Mouse (Mus musculus): ENCODE results near the gene Ppp1r12c.
A peak's percentile ranks its signal among the peaks of the same experiment; 100 is the strongest.

The Ppp1r12c gene

DNA sequence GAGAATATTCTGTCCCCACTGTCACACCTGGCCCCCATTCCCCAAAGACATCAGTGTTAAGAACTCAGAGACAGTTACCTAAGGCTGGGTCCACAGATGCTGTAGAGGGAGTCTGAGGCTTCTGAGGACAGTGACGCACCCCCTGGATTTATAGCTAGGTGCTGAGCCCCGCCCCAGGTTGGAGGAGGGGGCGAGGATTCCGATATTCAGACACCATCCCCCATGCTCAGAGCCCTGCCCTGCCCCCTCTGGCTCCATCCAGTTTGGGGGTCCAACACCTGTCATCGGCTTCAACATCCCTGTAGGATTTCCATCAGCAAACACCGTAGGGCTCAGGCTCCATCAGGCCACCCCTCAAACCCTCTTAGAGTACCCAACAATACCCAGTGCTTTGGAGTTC lies 14.4 kb upstream of the Ppp1r12c start:
- DNase-seq: no peak

DNA sequence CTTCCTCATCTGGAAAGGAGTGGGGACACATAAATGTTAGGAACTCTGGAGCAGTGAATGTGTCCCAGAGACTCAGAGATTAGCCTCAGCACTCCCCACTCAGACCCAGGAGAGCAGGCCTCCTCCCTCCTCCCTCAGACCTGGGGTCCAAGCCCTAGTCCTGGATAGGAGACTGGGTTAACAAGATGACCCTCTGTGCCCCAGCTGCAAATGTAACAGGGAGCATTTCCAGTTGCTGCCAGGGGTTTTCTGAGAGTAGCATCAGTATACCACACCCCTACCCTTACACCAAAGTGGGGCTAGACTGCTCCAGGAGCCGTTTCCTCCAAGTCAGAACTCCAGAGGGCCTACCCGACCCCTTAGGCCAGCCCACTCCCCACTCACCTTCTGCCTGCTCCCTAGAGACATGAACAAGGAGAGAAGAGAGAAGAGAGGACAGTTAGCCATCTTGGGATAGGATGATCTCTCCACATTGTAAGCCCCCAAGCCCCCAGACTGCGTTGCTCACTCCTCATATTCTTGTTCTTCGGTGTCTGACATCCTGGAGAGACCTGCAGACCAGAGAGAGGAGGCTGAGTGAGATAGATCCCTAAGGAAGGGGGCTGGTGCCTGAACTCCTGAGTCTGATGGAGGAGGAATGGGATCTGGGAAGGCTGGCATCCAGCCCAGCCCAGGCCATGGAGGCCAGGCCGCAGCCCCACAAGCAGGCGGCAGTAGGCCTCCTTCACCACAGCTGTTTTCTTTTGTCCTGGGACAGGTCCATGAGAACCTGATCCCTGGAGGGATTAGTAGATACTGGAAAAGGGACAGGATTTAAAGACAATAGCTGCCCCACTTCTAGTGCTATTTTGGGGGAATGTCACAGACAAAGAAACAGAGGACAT lies 12.6 kb upstream of the Ppp1r12c start:
- no peak for DNase-seq

DNA sequence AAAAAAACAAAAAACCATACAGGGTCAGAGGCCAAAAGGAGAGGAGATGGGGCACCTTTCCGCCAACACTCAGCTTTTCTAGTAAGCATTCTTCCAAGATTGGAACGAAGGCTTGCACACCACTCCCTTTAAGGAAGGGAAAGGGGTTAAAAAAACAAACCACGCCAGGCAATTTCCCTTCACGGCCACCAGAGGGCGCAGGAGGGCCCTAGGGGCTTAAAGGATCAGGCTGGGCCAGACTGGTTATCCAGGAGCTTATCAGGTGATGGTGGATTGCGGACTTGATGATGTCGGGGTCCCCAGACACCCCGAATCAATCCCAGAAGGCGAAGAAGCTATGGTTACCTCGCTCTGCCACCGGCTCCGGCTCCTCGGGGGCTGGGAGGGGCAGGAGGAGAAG lies 11.8 kb upstream of the Ppp1r12c start:
- DNase-seq: no peak

DNA sequence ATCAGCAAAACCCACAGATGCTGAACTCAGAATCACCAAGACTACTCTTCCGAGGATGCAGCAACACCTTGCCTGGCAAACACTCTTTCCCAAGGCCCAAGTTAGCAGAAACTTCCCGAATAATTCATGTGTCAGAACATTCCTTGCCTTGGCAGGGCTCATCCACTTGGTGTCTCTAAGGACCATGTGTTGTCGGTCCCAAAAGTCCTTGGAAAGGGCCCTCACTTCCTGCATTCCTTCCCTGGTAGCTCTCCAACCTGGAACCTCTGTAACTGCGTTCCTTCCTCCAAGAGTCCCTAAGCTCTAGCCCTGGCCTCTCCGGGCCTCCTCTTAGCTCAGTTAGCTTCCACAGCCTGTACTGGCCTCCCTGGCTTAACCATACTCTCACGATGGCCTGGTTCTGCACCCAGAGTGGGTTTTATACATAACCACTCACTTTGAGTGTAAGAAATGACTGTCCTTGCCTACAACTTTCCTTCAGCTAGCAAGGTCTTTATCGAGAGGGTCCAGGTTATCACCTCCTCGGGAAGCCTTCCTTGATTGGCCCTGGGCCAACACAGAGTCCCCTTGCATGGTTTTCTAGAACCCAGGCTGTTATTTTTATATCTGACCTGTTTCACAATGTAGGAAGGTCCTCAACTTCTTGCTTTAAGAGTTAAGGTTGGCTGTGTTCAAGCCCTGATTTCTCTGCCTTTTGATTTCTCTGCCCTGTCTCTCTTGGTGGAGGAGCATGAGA lies 10.2 kb upstream of the Ppp1r12c start:
- DNase-seq: no peak

DNA sequence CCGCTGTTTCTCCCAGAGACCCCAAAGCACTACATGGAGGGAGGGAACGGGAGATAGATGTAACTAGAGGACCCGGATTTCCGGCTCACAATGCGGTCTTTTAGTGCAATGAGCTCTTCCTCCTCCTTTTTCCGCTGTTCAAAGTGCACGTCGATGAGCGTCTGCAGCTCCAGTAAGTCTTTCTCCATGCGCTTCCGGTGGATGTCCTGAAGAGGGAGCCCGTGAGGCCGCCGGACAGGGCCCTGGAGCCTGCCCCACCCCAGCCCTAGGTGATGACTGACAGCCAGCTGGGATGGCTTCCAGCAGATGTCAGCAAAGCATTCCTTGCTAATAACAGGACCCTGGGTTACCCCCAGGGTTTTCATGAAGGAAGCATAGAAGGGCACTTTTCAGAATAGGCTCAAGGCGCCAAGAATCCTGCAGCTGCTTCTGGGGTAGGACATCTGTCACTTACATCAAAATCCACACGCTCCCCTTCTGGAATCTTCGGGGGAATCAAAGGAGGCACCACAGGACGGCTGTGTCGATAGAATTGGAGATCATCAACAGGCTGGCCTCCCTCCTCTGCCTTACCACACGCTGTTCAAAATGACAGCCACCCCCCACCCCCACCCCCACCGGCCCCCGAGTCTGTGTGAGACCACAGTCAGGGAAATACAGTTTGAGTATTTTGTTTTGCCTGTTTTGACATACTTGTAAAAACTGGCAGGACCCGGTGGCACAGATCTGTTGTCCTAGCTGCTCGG lies 8.6 kb upstream of the Ppp1r12c start:
- DNase-seq: peak; percentile 70 to 74

DNA sequence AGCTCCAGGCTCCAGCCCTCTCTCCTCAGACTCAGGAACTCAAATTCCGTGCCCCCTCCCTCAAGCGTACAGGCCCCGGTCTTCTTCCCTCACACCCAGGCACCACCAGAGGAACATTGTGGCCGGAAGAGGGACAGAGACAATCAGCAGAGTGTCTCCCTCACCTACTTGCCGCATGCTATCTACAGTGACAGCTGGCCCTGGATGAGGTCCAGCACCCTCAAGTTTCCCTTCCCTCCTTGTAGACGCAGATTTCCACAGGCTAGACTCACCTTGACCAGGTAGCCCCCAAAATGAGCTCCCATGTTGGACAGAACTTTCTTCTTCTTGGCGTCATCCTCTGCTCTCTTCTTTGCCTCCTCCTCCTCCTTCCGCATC lies 7.2 kb upstream of the Ppp1r12c start:
- DNase-seq: no peak

DNA sequence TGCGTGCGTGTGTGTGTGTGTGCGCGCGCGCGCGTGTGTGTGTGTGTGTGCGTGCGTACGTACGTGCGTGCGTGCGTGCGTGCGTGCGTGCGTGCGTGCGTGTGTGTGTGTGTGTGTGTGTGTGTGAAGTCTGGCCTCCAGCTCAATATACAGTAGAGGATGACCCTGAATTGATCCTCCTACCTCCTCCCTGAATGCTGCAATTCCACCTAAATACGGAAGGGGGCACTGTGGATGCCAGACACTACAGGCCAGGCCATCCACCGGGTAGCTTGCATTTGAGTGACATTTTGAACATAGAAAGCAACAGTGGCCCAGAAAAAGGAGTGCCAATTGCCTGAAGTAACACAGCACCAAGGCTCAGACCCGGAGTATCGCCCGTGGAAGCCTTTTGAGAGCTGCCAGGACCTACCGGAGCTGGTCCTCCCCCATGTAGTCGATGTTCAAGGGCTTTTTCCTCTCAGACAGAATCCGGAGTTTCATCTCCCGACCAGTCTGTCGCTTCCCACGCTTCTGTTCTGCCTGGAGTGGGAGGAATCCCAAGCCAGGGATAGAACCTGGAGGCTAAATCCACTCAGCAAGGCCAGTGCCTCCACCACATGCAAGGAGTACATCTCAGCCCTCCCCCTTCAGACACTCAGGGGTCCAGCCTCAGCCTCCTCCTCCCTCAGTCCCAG lies 6.7 kb upstream of the Ppp1r12c start:
- DNase-seq: no peak

DNA sequence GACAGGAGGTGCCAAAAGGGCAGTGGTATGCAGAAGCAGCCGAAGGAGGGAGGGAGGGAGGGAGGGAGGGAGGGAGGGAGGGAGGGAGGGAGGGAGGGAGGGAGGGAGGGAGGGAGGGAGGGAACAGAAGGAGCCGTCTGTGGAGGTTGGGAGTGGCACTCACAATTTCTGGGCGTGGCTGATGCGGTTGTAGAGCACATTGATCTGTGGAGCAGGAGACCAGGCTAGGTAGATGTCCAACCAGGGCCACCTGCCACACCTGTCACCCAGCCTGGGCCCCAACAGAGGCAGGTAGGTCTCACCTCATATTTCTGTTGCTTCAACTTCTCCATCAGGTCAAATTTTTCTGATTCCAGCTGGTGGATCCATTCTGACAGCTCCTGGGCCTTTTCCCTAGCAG lies 5.7 kb upstream of the Ppp1r12c start:
- DNase-seq: no peak

DNA sequence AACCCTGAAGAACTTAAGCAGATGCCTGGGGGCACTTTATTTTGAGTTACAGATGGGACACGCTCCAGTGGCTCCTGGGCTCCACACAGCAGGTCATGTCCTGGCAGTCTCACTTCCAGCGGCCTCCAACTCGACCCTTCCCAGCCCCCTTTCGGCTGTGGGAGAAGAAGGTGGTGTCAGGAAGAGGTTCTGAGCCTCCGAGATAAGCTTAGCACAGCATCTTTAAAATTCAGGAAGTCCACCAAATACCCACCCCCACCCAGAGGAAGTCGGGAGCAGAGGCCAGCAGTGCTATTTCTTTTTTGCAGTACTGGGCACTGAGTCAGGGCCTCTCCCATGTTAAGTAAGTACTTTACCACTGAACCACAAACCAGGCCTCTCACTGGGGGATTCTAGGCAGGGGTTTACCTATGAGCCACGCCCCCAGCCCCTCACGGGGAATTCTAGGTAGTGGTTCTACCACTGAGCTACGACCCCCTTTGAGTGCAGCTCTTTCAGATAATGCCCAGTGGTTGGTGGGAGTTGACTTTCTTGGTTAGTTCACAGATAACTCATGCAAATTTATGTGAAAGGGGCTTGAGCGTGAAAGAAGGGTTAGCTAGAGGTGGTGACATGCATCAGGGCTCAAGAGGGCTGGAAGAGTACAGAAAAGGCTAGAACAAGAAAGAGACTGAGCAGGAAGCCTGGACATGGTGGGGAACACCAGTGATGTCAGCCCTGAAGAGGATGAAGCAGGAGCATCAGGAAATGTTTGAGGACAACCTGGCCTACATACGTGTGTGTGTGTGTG lies 3.4 kb upstream of the Ppp1r12c start:
- no peak for DNase-seq

DNA sequence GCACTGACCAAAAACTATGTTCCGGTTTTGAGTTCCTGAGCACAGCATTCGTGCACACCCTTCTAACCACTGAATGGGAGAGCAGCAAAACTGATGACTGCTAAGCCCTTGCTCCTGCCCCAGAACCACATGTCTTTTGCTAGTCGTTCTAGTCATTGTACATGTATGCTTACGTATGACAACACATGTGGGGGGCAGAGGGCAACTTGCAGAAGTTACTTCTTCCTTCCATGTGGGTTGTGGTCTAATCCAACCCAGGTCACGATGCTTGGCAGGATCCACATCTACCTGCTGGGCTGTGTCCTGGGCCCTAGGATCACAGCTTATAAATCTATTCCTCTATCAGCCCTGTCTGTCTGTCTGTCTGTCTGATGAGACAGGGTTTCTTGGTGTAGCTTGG lies 2.4 kb upstream of the Ppp1r12c start:
- DNase-seq: no peak

DNA sequence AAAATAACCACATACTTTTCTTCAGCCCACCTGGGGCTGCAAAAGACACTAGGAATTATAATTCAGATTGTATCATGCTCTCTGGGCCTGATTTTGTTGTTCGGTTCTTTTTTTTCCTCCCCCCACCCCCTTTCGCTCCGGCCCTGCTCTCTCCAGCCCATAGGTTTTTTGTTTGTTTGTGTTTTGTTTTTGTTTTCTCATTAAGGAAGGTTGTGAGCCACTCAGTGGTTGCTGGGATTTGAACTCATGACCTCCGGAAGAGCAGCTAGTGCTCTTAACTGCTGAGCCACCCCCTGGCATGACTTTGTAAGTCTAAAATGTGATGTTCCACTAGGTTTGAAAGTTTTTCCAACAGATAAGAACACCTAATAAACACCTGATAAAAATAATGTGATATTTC lies 1.6 kb upstream of the Ppp1r12c start:
- no peak for DNase-seq

DNA sequence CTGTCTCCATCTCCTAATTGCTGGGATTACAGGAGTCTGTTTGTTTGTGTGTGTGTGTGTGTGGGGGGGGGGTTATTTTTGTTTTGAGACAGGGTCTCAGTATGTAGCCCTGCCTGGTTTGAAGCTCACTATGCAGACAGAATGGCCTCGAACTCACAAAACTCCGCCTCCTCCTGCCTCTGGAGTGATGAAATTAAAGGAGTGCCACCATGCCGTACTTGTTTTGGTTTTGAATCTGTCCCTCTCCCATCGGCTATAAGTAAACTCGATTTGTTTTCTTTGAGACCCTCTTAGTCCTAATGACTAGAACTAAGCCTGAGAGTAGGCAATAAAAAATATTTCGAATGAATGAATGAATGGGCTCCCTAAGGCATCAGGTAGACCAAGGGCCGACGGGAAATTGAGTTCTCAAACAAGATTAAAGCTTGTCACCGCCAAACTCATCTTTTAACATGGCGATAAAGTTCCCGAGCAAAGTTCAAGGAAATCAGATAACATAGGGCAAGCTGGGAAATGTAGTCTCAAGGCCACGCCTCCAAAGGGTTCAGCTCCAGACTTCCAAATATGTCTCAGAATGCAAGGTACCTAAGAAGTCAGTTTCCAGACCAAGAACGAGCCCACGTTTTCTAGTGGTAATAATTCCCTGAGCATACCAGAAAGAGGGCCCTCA lies 1.1 kb upstream of the Ppp1r12c start:
- DNase-seq: peak; percentile 37 to 72

DNA sequence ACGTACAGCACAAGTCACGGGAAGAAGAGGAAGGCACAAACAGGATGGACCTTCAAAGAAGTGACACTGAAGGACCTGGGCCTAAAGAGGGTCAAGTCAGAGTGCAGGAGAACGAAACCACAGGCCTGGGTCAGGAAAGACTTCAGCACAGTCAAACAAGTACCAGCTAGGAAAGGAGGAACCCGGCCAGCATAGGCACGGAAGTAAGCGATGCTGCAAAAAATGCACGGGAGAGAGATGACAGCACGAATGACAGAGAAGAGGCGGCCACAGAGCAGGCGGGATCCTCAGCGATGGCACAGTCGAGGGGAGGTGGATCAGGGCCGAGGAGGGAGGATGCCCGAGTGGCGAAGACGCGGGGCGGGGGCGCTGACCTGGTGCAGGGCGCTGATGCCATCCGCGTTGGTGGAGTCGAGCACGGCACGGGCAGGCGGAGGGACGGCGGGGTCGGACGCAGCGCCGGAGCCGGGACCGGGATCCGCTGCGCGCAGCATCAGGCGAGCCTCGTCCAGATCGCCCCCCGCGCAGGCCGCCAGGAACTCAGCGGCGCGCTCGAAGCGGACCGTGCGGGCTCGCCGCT lies 498 bp downstream of the Ppp1r12c start:
- DNase-seq: peak; percentile 20 to 31

DNA sequence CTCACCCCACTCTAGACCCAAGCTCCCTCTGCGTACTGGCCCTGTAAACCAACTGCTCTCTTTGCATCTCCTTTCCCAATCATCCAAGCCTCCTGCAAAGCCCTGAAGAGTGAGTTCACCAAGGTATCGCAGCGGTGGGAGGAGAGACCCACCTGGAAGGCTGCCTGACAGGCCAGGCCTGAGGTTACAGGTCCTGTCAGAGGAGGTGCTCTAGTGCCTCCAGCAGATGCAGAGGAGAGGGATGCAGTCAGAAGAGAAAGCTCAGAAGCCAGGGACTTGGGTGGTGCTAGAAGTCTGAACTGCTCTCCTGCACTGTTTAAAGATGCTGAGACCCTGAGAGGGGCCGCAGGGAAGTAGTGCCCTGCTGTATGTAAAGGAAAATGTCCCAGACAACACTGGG lies 2.4 kb downstream of the Ppp1r12c start:
- DNase-seq: no peak

DNA sequence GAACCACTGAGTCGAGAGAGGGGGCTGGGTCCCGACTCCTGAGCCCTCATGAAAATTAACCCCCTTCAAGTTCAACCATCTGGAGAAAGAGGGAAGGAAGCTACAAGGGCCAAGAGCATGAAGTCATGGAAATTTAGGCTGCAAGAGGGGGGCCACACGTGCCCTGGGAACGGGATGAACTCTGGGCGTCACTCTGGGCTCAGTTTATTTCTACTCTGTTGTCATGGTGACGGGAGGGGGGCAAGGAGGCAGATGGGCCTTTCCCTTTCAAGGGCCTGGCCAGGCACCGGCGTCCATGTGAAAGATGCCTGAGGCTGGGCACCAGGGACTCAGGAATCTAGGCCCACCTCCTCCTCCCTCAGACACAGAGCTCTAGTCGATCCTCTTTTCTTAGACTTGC lies 3.2 kb downstream of the Ppp1r12c start:
- DNase-seq: peak; percentile 21 to 36

DNA sequence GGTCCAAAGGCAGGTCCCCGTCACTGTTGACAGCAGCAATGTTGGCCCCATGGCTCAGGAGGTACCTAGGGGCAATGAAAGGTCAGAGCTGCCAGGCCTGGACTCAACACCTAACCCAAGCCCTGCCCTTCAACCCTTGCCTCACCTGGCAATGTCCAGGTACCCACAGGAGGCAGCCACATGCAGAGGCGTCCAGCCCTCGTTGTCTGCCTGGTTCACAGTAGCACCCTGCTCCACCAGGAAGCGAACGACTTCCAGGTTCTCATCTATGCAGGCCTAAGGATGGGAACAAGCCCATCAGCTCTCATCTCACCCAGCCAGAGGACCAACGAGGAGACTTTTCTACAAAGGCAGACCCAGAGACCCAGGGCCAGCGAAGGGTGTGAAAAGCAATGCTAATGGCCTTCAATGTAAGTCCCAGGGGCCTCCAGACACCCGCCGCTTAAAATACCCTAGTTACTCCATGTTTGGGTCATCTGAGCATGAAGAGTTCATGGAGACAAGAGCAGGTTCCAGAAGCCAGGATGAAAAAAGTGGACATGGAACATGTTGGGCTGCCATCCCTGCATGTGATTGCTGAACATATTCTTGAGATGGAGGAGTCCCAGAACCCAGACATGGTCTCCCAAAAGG lies 4.1 kb downstream of the Ppp1r12c start:
- DNase-seq: no peak

DNA sequence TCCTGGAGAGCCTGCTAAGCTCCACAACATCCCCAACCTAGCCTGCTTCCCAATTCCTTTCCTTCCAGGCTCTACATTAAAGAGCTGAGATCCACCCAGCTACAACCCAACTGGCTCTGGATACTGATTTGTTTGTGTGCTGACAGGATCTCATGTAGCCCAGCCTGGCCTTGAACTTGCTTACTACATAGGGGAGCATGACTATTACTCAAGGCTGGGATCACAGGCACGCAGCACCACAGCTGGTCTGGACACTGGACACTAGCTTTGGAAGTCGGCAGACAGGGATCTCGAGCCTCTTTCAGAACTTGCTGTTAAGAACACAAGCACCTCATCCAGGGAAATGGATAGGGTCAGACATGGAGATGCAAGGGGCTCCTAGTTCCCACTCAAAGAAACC lies 5.0 kb downstream of the Ppp1r12c start:
- no peak for DNase-seq

DNA sequence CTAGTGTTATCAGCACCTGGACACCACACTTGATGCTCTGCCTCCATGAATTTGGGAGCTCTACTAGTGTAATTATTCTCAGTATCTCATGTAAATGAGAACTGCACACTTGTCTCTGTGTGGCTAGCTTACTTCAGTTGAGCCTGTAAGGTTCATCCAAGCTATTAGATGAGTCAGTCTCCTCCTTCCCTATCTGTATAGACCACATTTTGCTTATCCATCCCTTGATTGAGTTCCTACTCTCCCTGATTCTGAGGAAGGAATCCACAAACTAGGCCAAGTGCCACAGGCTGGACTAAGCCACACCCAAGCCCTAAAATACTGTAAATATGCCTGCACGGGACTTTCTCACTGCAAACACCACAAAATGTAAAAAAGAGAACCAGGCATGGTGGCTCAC lies 7.5 kb downstream of the Ppp1r12c start:
- no peak for DNase-seq

DNA sequence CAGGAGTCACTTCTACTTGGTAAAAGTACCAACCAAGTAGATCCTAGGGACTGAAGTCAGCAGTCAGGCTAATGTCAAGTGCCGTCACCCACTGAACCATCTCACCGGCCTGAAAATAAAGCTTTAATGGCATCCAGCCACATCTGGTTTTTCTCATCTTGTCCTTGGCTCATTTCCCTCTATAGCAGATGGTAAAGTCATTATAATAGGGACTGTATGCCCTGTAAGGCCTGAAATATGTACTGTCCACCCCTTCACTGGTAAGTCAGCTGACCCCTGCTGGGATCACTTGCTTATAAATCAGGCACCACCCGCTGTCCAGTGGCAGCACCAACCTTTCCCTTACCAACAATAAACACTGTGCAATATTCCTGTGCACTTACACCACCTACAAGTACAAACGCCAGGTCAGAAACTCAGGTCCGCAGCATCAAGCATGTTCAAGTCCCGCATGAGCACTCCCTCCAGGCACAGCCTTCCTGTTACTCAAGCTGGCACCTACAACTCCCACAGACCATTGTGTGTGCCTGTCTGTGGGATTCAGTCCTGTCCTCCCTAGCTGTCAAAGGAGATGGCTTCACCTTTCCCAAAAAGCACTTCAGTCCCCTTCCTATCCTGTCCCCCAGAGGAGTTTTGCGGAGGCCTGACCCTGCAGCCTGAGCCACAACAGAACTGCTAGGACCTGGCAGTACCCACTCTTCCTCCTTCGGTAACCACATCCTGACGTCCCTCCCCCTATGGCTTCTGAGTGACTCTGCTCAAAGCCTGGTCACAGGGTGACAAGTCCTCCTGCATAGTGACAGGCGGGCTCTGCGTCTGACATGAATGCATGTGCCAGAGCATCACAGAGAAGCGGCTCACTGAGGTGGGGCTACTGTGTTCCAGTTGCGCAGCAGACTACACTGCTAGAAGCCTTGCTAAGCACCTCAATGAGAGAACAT lies 8.9 kb downstream of the Ppp1r12c start:
- DNase-seq: no peak

DNA sequence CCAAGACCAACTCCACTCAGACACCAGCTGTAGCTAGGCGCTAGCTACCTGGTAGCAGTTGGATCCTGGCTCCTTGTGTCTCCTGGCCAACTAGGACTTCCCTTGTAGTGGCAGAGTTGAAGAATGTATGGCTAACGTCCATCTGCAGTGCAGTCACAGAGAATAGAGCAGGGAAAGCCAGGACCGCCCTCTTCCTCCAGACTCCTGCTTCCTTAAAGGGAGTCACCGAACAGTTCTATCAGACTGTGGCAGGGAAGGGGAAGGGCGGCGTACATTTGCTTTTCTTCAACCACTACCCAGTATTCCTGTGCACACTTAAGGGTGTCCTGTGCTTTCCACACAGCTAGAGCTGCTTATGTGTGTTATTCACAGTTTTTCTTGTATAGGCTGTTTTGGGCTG lies 10.2 kb downstream of the Ppp1r12c start:
- DNase-seq: no peak

Measured in kidney, adult 8-10 months (tissue).